Mouse (Mus musculus) lung, adult 18-20 months (tissue): ENCODE measurements at regions not wholly inside any gene's neighbourhood (a gene's known extent, or its start where the extent isn't known, plus 50 kb on each side); places are given as distances from the start of the nearest gene placed in this dataset.

Experiments
- DNase-seq, 2 experiments: peaks; one replicate each; pipeline ENCODE4 v3.0.0; 2022; ENCODE audit warnings: mixed read lengths in 2 of 2

GRCm38 (mm10) chr1:154255971-154256370 lies 55.0 kb downstream of the Zfp648 start:
- DNase-seq = no peak

GRCm38 (mm10) chr1:154256811-154257210 lies 55.8 kb downstream of the Zfp648 start:
- DNase-seq = peak in 1 of 2 experiments; percentile 22

- DNase-seq = peak in 1 of 2 experiments; percentile 13
These were observed 57.5 kb downstream of the Zfp648 start for GRCm38 (mm10) chr1:154258511-154258910.

- DNase-seq = no peak
These were observed 59.4 kb downstream of the Zfp648 start for GRCm38 (mm10) chr1:154260393-154260792.

- peak in 1 of 2 experiments; percentile 2 for DNase-seq
These were observed 80.5 kb downstream of the Zfp648 start for GRCm38 (mm10) chr1:154281438-154281837.

- DNase-seq = no peak
These were observed 85.1 kb downstream of the Zfp648 start for GRCm38 (mm10) chr1:154286080-154286479.

- no peak for DNase-seq
These were observed 91.7 kb downstream of the Zfp648 start for GRCm38 (mm10) chr1:154292729-154293128.

- no peak for DNase-seq
These were observed 95.1 kb downstream of the Zfp648 start for GRCm38 (mm10) chr1:154296080-154296479.

- no peak for DNase-seq
These were observed 98.9 kb downstream of the Zfp648 start for GRCm38 (mm10) chr1:154299866-154300265.

GRCm38 (mm10) chr1:154309650-154310049 lies 108.7 kb downstream of the Zfp648 start:
- DNase-seq = peak in 1 of 2 experiments; percentile 11
